Mouse (Mus musculus): ENCODE measurements at regions not wholly inside any gene's neighbourhood (a gene's known extent, or its start where the extent isn't known, plus 50 kb on each side); places are given as distances from the start of the nearest gene placed in this dataset.

- DNase-seq = peak; percentile 39 to 49
Observed at GRCm38 (mm10) chr8:116373063-116373462, 131.7 kb upstream of the Dynlrb2 start.

GRCm38 (mm10) chr8:116372574-116372973 is 132.2 kb upstream of the Dynlrb2 start:
- DNase-seq = peak; percentile 88 to 92

GRCm38 (mm10) chr8:116372056-116372455 is 132.7 kb upstream of the Dynlrb2 start:
- no peak for DNase-seq

GRCm38 (mm10) chr8:116367491-116367890 is 137.3 kb upstream of the Dynlrb2 start:
- no peak for DNase-seq

GRCm38 (mm10) chr8:116366706-116367105 is 138.1 kb upstream of the Dynlrb2 start:
- DNase-seq = no peak

GRCm38 (mm10) chr8:116364751-116365150 is 140.0 kb upstream of the Dynlrb2 start:
- no peak for DNase-seq

- DNase-seq = peak; percentile 52 to 53
Observed at GRCm38 (mm10) chr8:116364172-116364571, 140.6 kb upstream of the Dynlrb2 start.

- DNase-seq = peak in 1 of 2 experiments; percentile 21
Observed at GRCm38 (mm10) chr8:116362351-116362750, 142.4 kb upstream of the Dynlrb2 start.

- DNase-seq = no peak
Observed at GRCm38 (mm10) chr8:116359761-116360160, 145.0 kb upstream of the Dynlrb2 start.

GRCm38 (mm10) chr8:116354756-116355155 is 150.0 kb upstream of the Dynlrb2 start:
- DNase-seq = no peak

- DNase-seq = no peak
Observed at GRCm38 (mm10) chr8:116353911-116354310, 150.9 kb upstream of the Dynlrb2 start.

GRCm38 (mm10) chr8:116352635-116353034 is 152.1 kb upstream of the Dynlrb2 start:
- DNase-seq = no peak

- no peak for DNase-seq
Observed at GRCm38 (mm10) chr8:116348971-116349370, 155.8 kb upstream of the Dynlrb2 start.

- no peak for DNase-seq
Observed at GRCm38 (mm10) chr8:116346990-116347389, 157.8 kb upstream of the Dynlrb2 start.

- no peak for DNase-seq
Observed at GRCm38 (mm10) chr8:116344590-116345222, 160.1 kb upstream of the Dynlrb2 start.

- no peak for DNase-seq
Observed at GRCm38 (mm10) chr8:116343534-116343933, 161.2 kb upstream of the Dynlrb2 start.

GRCm38 (mm10) chr8:116334772-116335171 is 170.0 kb upstream of the Dynlrb2 start:
- peak; percentile 8 to 19 for DNase-seq

- peak in 1 of 2 experiments; percentile 4 for DNase-seq
Observed at GRCm38 (mm10) chr8:116334101-116334500, 170.7 kb upstream of the Dynlrb2 start.

GRCm38 (mm10) chr8:116320014-116320680 is 184.6 kb upstream of the Dynlrb2 start:
- no peak for DNase-seq

GRCm38 (mm10) chr8:116315410-116315809 is 189.4 kb upstream of the Dynlrb2 start:
- no peak for DNase-seq

- no peak for DNase-seq
Observed at GRCm38 (mm10) chr8:116314429-116315092, 190.2 kb upstream of the Dynlrb2 start.

GRCm38 (mm10) chr8:116298891-116299290 is 205.9 kb upstream of the Dynlrb2 start:
- DNase-seq = peak; percentile 54 to 78

- no peak for DNase-seq
Observed at GRCm38 (mm10) chr8:116290671-116291245, 214.0 kb upstream of the Dynlrb2 start.

- no peak for DNase-seq
Observed at GRCm38 (mm10) chr8:116289237-116289636, 215.5 kb upstream of the Dynlrb2 start.
